Mouse (Mus musculus): ENCODE results near the gene Col13a1.

Gene Col13a1

DNA sequence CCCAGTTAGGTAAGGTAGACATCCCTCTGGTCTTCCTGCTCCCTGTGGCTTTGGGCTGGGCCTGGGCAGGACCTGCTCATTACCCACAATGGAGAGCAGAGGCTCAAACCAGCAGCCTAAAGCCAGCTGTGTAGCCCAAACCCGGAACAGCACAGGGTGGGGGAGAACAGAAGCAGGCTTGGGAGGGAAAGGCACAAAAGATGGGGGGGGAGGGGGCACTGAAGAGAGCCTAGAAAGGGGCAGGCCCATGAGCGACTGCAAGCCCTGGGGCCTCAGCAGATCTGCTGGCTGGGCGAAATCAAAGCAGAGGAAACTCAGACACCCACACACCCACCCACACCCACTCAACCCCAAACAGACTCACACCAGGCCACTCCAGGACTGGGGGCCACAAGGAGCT is 11.7 kb downstream of the Col13a1 start:
- DNase-seq = no peak

DNA sequence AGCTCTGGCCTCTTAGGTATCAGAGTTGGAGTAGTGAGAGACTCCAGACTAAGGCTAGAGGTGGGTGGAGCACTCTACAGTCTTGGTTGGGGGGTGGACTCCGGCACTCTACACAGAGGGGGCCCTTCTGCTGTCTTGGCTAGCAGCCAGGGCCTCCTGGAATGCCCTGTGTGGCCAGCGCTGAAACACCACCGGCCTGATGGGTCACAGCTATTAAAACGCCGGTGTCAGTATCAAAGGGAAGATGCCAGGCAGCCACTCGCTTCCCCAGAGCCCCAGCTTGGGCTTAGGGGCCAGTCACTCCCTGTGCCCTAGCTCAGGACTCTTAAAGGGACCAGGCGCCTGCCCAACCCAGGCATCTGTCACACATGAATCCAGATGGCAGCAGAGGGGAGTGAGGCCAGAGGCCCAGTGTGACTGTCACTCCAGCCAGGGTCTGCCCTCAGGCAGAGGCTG is 13.5 kb downstream of the Col13a1 start:
- peak in 1 of 2 experiments; percentile 13 for DNase-seq

DNA sequence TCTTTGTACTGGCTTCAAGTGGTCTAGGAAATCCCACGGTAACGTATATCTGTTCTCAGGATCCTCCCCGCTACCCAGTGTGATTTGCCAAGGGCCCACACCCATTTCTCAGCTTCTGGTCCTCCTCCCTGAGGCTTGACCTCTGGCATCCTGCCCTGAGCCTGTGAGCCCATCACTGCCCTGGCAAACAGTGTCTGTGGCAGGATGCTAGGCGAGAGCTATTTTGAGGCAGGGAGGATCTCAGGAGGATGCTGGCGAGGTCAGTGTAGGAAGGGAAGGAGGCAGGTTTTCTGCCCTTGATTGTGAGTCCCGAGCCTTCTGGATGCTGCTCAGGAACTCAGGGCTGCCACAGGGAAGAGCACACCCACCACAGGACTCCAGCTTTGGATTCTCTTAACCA is 22.2 kb downstream of the Col13a1 start:
- peak; percentile 25 to 38 for DNase-seq

DNA sequence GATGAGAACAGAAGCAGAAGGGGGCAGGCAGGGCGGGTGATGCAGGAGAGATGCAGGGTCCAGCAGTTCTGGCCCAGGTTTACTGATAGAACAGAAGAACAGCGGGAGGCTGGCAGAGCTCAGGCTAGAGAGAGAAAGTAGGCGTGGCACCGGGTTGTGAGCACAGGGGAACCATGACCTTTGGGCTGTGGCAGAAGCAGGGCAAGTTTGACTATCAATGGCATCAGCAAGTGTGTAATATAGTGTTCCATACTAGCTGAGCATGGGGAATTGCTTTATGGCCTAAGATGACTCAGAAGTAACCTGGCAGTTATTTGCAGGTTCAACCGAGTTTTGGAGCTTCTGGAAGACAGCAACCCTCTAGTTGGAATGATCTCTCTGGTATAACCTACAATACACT is 25.0 kb downstream of the Col13a1 start:
- no peak for DNase-seq

DNA sequence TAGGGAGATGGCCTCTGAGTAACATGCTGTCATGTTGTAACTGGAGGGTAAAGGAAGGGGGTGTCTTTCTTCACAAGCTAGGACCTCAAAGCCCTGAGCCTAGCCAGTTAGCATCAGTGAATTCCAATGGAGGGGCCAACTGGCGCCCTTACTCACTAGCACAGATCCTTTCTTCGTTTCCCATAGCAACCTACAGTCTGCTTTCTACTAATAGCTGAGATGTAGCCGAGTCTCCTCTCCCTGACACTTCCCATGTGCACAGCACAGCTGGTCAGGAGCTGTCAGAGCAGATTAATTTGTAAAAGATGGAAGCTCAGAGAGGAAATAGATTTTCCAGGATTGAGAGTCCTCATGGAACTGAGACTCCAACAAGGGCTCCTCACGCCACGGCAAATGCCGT is 29.4 kb downstream of the Col13a1 start:
- no peak for DNase-seq

DNA sequence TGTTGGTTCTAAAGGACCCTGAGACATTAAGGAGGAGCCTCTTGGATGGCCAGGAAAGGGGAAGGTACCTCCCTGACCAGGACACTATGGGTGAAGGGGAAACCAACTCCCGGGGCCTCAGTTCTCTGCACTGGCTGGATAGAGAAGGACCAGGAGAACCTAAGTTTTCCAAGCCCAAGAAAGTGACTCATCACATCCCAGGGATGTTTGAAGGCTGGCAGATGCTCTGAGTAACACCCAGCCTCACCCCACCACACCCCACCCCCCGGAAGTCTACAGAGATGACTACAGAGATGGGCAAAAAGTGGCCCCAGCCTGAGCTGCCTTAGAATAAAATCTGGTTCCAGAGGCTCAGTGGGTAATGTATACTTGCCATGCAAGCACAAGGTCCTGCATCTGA is 34.5 kb downstream of the Col13a1 start:
- no peak for DNase-seq

DNA sequence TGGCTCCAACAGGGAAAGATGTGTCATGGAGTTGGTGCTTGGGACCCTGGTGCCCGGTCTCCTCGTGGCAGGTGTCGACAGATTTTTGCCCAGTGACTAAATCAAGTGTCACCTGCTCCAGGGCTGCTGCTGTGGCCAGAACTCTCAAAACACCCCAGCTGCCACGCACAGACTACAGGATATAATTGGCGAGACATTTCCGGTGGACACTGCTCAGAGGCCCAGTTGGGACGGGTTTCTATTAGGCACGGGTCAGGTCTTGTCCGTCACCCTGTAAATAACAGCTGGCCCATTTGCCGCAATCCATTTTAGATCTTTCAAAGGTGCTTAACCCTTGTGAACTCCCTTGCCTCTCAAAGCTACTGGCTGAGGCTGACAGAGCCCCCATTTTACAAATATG is 35.4 kb downstream of the Col13a1 start:
- no peak for DNase-seq

DNA sequence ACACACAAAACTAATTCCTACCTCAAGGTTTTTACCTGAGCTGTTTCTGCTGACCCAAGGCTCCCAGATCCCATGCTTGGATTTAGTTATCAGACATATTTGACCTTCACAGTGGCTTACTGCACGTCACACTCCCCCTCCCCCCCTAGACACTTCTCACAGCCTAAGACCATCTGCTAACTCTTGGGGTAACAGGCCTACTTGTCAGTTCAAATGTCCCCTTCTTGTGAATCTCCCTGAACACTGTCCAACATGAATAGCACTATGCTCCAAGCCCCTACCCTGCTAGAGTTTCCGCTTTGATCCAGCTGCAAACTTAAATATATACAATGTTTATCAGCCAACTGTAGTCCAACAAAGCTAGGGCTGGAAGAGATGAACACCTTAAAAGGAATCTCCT is 36.2 kb downstream of the Col13a1 start:
- no peak for DNase-seq

DNA sequence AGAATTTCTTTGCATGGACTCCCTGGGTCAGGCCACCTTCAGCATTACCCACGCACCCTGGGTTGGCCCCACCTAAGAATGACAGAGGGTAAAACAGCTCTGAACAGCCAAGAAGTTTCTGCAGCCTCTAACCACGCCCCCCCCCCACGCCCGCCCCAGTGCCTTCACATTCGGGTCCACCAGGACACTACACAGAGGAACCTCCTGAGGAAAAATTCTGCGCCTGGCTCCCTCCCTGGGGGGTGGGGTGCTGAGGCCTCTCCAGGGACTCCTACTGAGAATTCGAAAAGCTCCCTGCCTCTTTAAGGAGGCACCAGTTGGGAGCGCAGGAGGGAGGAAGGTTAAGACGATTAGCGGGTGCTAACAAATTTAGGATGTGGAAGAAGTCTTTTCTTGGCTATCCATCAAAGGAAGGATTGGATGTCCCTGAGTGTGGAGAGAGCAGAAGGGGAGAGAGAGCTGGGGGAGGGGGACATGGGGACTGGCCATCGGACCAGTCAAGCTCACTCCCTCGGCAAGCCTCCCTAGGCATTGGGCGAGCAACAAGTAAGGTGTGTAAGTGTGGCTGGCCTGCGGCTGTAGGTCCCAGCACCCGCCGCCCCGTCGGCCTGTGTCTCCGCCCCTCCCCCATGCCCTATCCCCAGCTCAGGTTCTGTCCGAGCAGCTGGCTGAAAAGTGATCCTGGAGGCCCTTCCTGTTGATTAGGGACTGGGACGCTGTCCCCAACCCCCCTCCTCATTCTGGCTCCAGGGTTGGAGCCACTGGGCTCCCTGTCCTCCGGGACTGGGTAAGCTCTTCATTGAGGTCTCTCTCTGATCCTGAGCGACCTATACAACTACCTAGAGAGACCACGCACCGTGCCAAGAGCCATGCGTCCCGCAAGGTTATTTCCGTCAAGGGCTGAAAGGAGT is 42.4 kb downstream of the Col13a1 start:
- DNase-seq = no peak

DNA sequence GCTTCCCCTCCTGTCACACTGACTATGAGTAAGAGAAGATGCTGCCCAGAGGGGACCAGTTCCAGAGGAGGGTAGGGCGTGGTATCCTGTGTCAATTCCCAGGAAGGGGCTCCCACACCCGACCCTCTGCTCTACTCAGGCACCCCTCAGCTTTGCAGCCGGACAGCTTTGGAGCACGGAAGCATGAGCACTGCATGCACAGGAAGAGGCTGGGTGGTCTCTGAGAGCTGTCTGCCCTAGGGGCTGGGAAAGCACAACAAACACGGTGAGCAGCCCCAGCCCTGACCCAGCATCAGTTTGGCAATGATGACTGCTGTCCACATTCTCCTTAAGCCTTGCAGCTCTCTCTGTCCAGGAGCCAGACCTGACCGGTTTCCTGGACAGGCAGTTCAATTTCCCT is 47.2 kb downstream of the Col13a1 start:
- DNase-seq = no peak

DNA sequence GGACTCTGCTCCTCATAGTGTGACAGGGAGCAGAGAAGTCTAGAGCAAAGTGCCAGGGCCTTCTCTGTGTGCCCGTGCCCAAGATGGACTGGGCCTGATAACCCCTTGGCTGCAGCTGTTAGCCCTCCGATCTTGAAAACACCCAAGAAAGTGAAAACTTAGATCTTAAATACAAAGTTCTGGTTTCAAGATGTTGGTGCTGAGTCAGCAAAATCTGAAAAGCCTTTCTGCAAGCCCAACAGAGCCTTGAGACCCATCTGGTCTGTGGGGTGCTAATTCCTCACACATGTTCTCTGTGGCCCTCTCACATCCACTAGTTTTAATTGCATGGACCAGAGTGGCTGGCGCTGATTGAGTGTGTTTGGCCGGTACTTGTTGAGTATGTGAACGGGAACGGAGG is 49.0 kb downstream of the Col13a1 start:
- DNase-seq = no peak

DNA sequence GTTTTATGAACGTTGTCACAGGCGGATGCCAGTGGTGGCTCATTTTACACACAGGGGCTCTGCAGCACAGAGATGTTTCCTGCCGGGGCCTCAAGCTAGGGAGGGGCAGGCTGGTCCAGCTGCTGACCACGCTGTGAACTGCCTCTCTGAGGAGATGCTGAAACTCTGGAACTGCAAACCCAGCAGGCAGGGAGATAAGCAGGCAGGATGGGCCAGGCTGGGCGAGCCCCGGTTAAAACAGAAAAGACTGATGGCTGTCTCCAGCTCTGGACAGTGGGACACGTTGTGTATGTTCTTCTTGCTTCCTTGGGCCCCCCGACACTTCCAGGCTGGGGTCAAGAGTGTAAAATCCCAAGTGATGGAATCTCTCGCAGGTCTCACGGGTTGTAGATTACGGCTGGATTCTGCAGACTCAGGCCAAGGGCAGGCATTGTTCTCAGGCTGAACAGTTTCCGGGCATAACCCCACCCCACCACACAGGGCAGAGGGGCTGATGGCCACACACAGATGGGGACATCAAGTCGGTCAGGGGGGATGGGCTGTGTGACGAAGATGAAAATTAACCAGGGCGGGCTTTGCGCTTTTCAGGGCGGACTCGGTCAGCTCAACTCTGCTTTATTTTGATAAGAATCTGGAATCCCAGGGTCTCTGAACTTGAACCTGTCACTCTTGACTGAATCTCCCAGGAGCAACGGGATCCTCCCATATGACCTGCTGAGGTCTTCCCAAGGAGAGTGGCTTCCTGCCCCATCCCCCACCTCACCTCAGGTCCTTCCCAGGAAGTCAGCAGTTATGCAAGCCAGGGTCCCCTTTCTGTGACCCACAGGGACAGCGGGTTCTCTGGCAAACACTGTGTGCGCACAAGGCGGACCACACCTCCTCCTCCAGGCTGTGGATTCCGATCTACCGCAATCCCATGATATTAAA is 49.9 kb downstream of the Col13a1 start:
- no peak for DNase-seq

DNA sequence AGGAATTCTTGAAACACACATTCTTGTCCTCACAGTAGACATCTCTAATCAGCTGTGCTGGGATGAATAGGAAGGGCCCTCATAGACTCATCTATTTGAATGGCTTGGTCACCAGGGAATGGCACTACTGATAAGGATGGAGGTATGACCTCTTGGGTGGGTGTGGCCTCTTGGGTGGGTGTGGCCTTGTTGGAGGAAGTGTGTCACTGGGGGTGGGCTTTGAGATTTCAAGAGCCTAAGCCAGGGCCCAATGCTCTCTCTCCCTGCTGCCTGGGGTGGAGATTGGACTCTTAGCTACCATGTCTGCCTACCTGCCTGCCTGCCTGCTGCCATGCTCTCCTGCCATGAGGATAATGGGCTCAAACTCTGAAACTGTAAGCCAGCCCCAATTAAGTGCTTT is 53.2 kb downstream of the Col13a1 start:
- no peak for DNase-seq

DNA sequence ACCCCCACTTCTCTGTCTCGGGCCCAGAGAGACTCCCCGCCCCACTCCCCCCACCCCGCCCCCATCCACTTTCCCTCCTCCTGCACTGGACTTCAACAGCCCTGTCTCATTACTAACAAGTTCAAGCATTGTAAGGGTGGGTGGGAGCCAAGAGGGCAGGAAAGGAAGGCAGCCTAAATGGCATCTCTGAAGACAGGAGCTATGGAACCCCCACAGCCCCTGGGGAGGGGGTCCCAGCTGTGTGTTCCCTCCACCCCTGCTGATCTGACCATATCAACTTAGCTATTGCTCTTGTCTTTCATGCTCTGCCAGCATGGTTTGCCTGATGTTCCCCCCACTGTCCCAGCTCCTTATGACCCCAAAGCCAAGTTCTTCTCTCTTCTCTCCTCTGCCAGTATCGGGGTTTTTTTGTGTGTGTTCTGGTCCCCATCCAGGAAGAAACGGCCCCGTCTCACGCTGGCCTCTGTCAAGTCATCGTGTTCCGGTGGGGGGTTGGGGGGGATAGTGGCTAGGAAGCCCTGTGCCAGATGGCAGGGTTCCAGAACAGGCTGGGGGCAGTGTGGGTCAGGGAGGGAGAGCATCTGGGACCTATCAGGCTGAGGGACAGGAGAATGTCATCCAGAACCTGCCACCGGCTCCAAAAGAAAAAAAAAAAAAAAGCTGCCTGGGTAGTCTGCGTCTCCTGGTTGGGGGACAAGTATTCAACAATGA is 58.1 kb downstream of the Col13a1 start:
- no peak for DNase-seq

DNA sequence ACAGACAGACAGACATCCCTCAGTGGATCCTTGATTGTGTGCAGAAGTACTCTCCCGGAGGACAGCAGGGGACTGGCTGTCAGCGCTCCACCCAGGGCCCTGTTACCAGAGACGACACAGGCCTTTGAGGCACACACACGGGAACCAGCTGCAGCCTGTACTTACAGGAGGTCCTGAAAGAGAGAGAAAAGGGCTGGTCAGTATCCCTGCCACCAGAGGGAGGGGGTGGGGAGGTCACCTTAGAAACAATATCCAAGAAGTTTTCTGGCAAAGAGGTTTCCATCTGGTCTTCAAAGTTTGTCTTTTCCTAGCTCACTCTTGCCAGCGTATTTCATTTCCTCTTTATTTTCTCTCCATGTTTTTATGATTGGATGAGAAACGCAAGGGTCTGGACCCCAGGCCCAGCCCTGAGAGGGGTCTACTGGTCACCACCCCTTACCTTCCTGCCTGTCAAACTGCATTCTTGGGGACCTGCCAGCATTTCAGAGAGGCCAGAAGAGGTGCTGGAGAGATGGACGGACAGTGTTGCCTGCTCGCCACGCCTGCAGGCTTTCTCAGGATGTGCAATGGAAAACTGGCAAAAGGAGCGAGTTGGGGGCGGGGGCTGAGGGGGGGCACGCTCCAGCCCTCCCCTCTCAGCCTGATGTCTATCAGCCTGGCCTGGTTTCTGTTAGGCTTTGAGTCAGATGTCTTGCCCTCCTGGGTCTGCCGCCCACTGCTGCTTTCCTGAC is 58.8 kb downstream of the Col13a1 start:
- DNase-seq = peak in 1 of 2 experiments; percentile 11

DNA sequence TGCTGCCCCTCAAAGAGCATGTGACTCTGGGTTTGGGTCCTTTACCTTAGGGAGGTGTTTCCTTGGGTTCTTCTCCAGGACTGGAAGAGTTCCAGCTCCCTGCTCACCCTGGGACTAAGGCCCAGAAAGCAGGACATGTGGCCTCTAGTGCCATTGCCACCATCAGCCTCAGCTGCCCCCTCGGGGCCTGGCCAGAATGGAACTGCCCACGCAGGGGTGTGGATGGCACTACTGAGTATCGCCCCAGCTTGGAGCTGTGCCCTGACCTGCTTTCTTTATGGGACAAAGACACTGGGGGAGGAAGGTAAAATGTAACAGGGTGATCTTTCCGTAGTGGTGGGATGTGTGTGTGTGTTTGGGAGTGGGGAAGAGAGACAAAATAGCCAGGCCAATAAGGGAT is 59.4 kb downstream of the Col13a1 start:
- peak; percentile 22 to 27 for DNase-seq

DNA sequence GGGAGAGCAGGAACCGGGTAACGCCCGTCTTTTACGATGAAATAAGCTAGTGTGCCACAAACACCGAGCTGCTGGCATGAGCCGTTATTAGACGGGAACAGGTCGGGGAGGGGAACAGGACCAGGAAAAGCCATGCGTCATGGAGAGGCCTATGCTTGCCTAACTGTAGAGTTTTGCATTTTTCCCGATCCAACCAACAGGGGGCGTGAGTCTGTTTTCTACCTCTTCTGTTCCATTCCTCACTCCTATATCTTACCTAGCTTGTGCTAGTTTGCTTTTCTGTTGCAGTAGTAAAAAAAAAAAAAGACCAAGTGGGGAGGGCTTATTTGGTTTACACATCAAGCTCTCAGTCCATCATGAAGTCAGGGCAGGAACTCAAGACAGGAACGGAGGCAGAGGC is 61.8 kb downstream of the Col13a1 start:
- no peak for DNase-seq

DNA sequence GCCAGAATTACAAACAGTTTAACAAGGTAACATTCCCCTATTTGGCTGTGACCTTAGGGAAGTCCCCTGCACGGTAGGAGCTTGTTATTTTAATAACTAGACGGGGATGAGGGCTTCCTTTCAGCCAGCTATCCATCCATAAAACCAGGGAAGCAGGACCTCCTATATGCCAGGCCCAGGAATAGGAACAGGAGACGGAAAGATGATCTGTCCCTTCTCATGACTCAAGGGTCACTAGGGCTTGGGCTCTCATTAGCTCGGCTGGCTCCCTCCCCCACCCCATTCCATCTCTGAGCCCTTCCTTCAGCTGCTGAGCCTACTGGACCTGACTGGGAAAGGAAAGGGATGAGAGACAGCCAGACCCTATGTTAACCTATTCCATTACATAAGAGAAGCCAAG is 67.1 kb downstream of the Col13a1 start:
- no peak for DNase-seq

DNA sequence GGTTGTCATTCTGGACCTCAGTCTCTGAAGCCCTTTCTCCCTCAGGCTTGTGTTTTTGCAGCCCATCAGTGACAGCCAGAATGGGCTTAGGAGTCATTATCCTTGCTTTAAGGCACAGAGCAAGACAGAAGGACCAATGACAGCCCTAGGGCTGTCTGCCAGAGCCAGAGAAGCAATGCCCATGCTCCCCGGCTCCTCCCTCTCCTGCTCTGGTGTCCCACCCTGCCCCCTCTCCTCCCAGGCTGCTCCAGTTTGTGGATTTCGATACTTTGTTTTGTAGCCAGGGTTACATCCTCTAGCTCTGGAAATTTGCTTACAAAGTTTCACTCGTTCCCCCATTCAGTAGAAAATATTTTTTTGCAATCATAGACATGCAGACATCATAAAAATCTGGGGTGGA is 69.9 kb downstream of the Col13a1 start:
- no peak for DNase-seq

DNA sequence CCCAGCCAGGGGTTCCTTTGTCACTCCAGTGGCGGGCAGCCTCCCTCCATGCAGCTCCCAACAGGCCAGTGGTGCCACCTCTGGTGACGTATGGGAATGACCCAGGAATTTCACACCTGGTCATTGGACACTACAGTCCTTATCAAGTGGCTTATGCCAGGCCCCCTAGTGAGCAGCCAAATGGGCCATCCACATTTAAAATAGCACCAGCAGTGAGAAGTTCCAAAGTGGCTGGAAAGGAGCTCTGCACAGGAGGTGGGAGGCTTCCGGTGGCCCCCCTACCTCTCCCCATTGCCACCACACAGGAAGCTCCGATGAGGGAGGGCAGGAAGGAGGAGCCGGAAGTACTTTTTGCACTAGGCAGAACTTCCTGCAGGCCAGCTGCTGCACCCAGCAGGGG is 72.7 kb downstream of the Col13a1 start:
- peak in 1 of 2 experiments; percentile 8 for DNase-seq

DNA sequence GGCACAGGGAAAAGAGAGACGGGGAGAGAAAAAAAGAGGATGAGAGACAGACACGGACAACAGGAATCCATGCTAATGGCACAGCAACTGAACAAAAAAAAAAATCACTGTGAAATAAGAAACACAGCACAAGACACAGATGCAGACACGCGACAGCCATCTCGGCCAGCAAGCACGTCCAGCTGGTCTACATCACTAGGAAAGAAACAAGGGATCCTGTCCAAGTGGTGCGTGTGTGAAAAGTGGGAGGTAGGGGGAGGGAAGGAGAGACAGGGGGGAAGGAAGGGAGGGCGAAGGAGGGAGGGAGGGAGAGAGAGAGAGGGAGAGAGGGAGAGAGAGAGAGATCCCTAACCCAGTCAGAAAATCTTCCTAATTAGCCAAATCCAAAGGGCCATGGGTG is 73.6 kb downstream of the Col13a1 start:
- DNase-seq = no peak

DNA sequence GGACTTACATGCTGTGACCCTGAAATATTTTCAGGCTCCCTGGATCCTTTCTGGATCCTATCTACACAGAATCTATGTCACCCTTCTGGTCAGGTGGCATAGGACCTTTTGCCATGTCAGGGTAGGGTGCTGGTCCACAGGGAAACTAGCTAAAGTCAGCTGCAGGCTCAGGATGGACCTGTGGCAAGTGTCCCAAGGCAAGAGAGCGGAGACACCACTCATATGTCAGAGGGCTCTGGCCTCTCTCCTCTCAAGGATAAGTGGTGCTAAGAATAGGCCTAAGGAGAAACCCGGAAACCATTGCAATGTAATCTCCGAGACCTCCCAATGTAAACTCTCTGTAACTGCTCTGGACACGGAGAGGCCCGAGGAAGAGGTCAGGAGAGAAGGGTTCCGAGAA is 80.8 kb downstream of the Col13a1 start:
- no peak for DNase-seq
